Comparison of ENCODE assay signal across 33 mouse cellular contexts in genomic region chr8:8682697-8683096, GRCm38 (mm10).
"Had no signal": no experiment of that assay in that cellular context is flagged by ENCODE, and none has a peak within 500 bp of the region (broad histone marks: within the 10 kb centered on the region; RNA-seq: fewer than 3 reads in every experiment).

No protein-coding gene starts in this region.

- H3K4me2 ChIP-seq: heart, embryonic 11.5 days; heart, embryonic 12.5 days; heart, embryonic 13.5 days; heart, embryonic 15.5 days; hindbrain, embryonic 12.5 days; hindbrain, embryonic 13.5 days; hindbrain, embryonic 14.5 days; hindbrain, embryonic 15.5 days; kidney, embryonic 15.5 days had no signal

- H3K27ac ChIP-seq: heart, embryonic 10.5 days; heart, embryonic 13.5 days; heart, embryonic 15.5 days; hindbrain, embryonic 10.5 days; hindbrain, embryonic 12.5 days; hindbrain, embryonic 13.5 days; hindbrain, embryonic 14.5 days; hindbrain, embryonic 15.5 days; hindbrain, postnatal 0 days; kidney, embryonic 15.5 days; kidney, postnatal 0 days; layer of hippocampus, adult 2 months; left cerebral cortex, adult 2 months had no signal

- ATAC-seq: hindbrain, embryonic 16.5 days; hindbrain, postnatal 0 days; inflammation-experienced regulatory T-cells, adult 6 months had no signal

- H3K4me3 ChIP-seq: heart, embryonic 10.5 days; heart, embryonic 12.5 days; heart, embryonic 13.5 days; heart, embryonic 15.5 days; hindbrain, embryonic 10.5 days; hindbrain, embryonic 12.5 days; hindbrain, embryonic 13.5 days; hindbrain, embryonic 15.5 days; kidney, embryonic 15.5 days; layer of hippocampus, adult 2 months; left cerebral cortex, adult 2 months had no signal

- H3K27me3 ChIP-seq: heart, embryonic 12.5 days; heart, embryonic 13.5 days; heart, embryonic 15.5 days; hindbrain, embryonic 12.5 days; hindbrain, embryonic 13.5 days; hindbrain, embryonic 15.5 days; kidney, embryonic 15.5 days had no signal

- DNase-seq: heart, postnatal 10 days; heart, postnatal 14 days; heart, postnatal 36 days; heart, postnatal 4 days; kidney, adult 11 months; kidney, adult 18-20 months; kidney, adult 2 months; kidney, adult 8-10 months; kidney, adult 9 months; kidney, postnatal 10 days; kidney, postnatal 14 days; kidney, postnatal 25 days; kidney, postnatal 36 days; kidney, postnatal 4 days; layer of hippocampus, adult 9-11 months; layer of hippocampus, postnatal 36 days had no signal

- H3K9ac ChIP-seq: heart, embryonic 12.5 days; heart, embryonic 13.5 days; heart, embryonic 15.5 days; hindbrain, embryonic 12.5 days; hindbrain, embryonic 13.5 days; hindbrain, embryonic 14.5 days; hindbrain, embryonic 15.5 days; kidney, embryonic 15.5 days had no signal

- H3K9me3 ChIP-seq: heart, embryonic 10.5 days; heart, embryonic 12.5 days; heart, embryonic 13.5 days; heart, embryonic 15.5 days; hindbrain, embryonic 10.5 days; hindbrain, embryonic 12.5 days; hindbrain, embryonic 13.5 days; hindbrain, embryonic 15.5 days; kidney, embryonic 15.5 days had no signal
